Mouse (Mus musculus): ENCODE data around the gene Trpv1.
A peak's percentile ranks its signal among the peaks of the same experiment; 100 is the strongest.

The Trpv1 gene

GRCm38 (mm10) chr11:73233992-73234391 is at the start of gene Trpv1:
TSS of gene Trpv1 (plus strand) at chr11:73234292.
- no peak for DNase-seq (ENCODE audit: low spot score in 2 of 2)

- no peak for DNase-seq (ENCODE audit: low spot score in 2 of 2)
These were observed 48.0 kb upstream of the Trpv1 start for GRCm38 (mm10) chr11:73185872-73186615.

- no peak for DNase-seq (ENCODE audit: low spot score in 2 of 2)
These were observed 46.9 kb upstream of the Trpv1 start for GRCm38 (mm10) chr11:73187231-73187630.

- DNase-seq (ENCODE audit: low spot score in 2 of 2): no peak
These were observed 41.0 kb upstream of the Trpv1 start for GRCm38 (mm10) chr11:73193047-73193446.

- DNase-seq (ENCODE audit: low spot score in 2 of 2): no peak
These were observed 39.6 kb upstream of the Trpv1 start for GRCm38 (mm10) chr11:73194444-73194843.

GRCm38 (mm10) chr11:73198190-73198589 is 35.9 kb upstream of the Trpv1 start:
- no peak for DNase-seq (ENCODE audit: low spot score in 2 of 2)

- peak in 1 of 2 experiments; percentile 77 for DNase-seq (ENCODE audit: low spot score in 2 of 2)
These were observed 35.4 kb upstream of the Trpv1 start, which contains the start of gene Ctns for GRCm38 (mm10) chr11:73198603-73199229. TSS of gene Ctns (minus strand) at chr11:73199042.

GRCm38 (mm10) chr11:73199230-73199712 is 34.8 kb upstream of the Trpv1 start, which contains the start of gene Shpk:
TSS of gene Shpk (plus strand) at chr11:73199460.
- DNase-seq (ENCODE audit: low spot score in 2 of 2): peak; percentile 94 to 96

- peak in 1 of 2 experiments; percentile 26 for DNase-seq (ENCODE audit: low spot score in 2 of 2)
These were observed 34.2 kb upstream of the Trpv1 start for GRCm38 (mm10) chr11:73199879-73200278.

GRCm38 (mm10) chr11:73201021-73201420 is 33.1 kb upstream of the Trpv1 start:
- DNase-seq (ENCODE audit: low spot score in 2 of 2): no peak

- no peak for DNase-seq (ENCODE audit: low spot score in 2 of 2)
These were observed 32.5 kb upstream of the Trpv1 start for GRCm38 (mm10) chr11:73201597-73201996.

GRCm38 (mm10) chr11:73203895-73204294 is 30.2 kb upstream of the Trpv1 start:
- DNase-seq (ENCODE audit: low spot score in 2 of 2): no peak

GRCm38 (mm10) chr11:73205194-73205593 is 28.9 kb upstream of the Trpv1 start:
- DNase-seq (ENCODE audit: low spot score in 2 of 2): no peak

GRCm38 (mm10) chr11:73207621-73208020 is 26.5 kb upstream of the Trpv1 start:
- no peak for DNase-seq (ENCODE audit: low spot score in 2 of 2)

GRCm38 (mm10) chr11:73213956-73214355 is 20.1 kb upstream of the Trpv1 start:
- no peak for DNase-seq (ENCODE audit: low spot score in 2 of 2)

GRCm38 (mm10) chr11:73219671-73220070 is 14.4 kb upstream of the Trpv1 start:
- no peak for DNase-seq (ENCODE audit: low spot score in 2 of 2)

GRCm38 (mm10) chr11:73220651-73221050 is 13.4 kb upstream of the Trpv1 start:
- DNase-seq (ENCODE audit: low spot score in 2 of 2): no peak

- DNase-seq (ENCODE audit: low spot score in 2 of 2): no peak
These were observed 11.2 kb upstream of the Trpv1 start for GRCm38 (mm10) chr11:73222846-73223245.

- DNase-seq (ENCODE audit: low spot score in 2 of 2): no peak
These were observed 10.1 kb upstream of the Trpv1 start for GRCm38 (mm10) chr11:73223966-73224365.

- no peak for DNase-seq (ENCODE audit: low spot score in 2 of 2)
These were observed 8.2 kb upstream of the Trpv1 start for GRCm38 (mm10) chr11:73225856-73226255.

- no peak for DNase-seq (ENCODE audit: low spot score in 2 of 2)
These were observed 5.2 kb upstream of the Trpv1 start for GRCm38 (mm10) chr11:73228881-73229280.

- DNase-seq (ENCODE audit: low spot score in 2 of 2): no peak
These were observed 4.0 kb upstream of the Trpv1 start for GRCm38 (mm10) chr11:73230081-73230480.

- no peak for DNase-seq (ENCODE audit: low spot score in 2 of 2)
These were observed 1.6 kb upstream of the Trpv1 start for GRCm38 (mm10) chr11:73232513-73232912.
